Mouse (Mus musculus): Measurements from ENCODE around the gene Ssbp2. TPM values are rescaled to one million over a fixed set of nuclear protein-coding genes. Genes with fewer than 3 reads are reported as not detected.
A peak's percentile ranks its signal among the peaks of the same experiment; 100 is the strongest.

Ssbp2 gene
- polyA plus RNA-seq, 1 experiment from 2014 or later = 97.9 TPM

- 18% methylated on average over 9 of the region's 9 CpGs for WGBS
- Histone ChIP-seq H3K9ac (no peak overlapping the region), H3K4me2 (no peak overlapping the region), H3K36me3 (no peaks in the 10 kb centered on the region), H3K9me3 (no peaks in the 10 kb centered on the region), H3K27me3 (no peaks in the 10 kb centered on the region), H3K4me1 (peaks cover 19% of the 10 kb centered on the region), H3K27ac (no peak overlapping the region), H3K4me3 (no peak overlapping the region)
- ATAC-seq (ENCODE audit: borderline replicate concordance, extremely low read depth, low FRiP score, low TSS enrichment) = no peak
Measured at GRCm38 (mm10) chr13:91462893-91463481, 2.9 kb downstream of the Ssbp2 start.

- Histone ChIP-seq H3K4me1 (peaks cover 14% of the 10 kb centered on the region), H3K4me2 (no peak overlapping the region), H3K9ac (no peak overlapping the region), H3K27me3 (no peaks in the 10 kb centered on the region), H3K4me3 (no peak overlapping the region), H3K36me3 (no peaks in the 10 kb centered on the region), H3K27ac (no peak overlapping the region), H3K9me3 (no peaks in the 10 kb centered on the region)
- 50% methylated on average over 8 of the region's 8 CpGs for WGBS
- ATAC-seq (ENCODE audit: borderline replicate concordance, extremely low read depth, low FRiP score, low TSS enrichment) = no peak
Measured at GRCm38 (mm10) chr13:91465002-91465715, 5.1 kb downstream of the Ssbp2 start.

GRCm38 (mm10) chr13:91471566-91471965, 11.5 kb downstream of the Ssbp2 start:
- H3K27me3 ChIP-seq = no peaks in the 10 kb centered on the region
- no peak for ATAC-seq (ENCODE audit: borderline replicate concordance, extremely low read depth, low FRiP score, low TSS enrichment)
- no peak overlapping the region for H3K4me2 ChIP-seq
- no peaks in the 10 kb centered on the region for H3K9me3 ChIP-seq
- no peak overlapping the region for H3K4me3 ChIP-seq
- WGBS = 54% methylated on average over 2 of the region's 2 CpGs
- H3K4me1 ChIP-seq = peaks cover 23% of the 10 kb centered on the region
- H3K36me3 ChIP-seq = no peaks in the 10 kb centered on the region
- H3K9ac ChIP-seq = no peak overlapping the region
- no peak overlapping the region for H3K27ac ChIP-seq

GRCm38 (mm10) chr13:91471980-91472379, 11.9 kb downstream of the Ssbp2 start:
- Histone ChIP-seq H3K36me3 (no peaks in the 10 kb centered on the region), H3K9me3 (no peaks in the 10 kb centered on the region), H3K9ac (no peak overlapping the region), H3K27ac (no peak overlapping the region), H3K4me3 (no peak overlapping the region), H3K4me1 (peaks cover 23% of the 10 kb centered on the region), H3K4me2 (no peak overlapping the region), H3K27me3 (no peaks in the 10 kb centered on the region)
- ATAC-seq (ENCODE audit: borderline replicate concordance, extremely low read depth, low FRiP score, low TSS enrichment) = no peak
- WGBS = 76% methylated on average over 2 of the region's 2 CpGs

GRCm38 (mm10) chr13:91473527-91473926, 13.4 kb downstream of the Ssbp2 start:
- no peak for ATAC-seq (ENCODE audit: borderline replicate concordance, extremely low read depth, low FRiP score, low TSS enrichment)
- H3K4me2 ChIP-seq = no peak overlapping the region
- 0 out of 2 replicates have a peak overlapping the region, but pooled peaks have one; percentile 15 for H3K27ac ChIP-seq
- no peaks in the 10 kb centered on the region for H3K27me3 ChIP-seq
- no peak overlapping the region for H3K4me3 ChIP-seq
- WGBS = 36% methylated on average over 6 of the region's 6 CpGs
- H3K9me3 ChIP-seq = no peaks in the 10 kb centered on the region
- peaks cover 31% of the 10 kb centered on the region for H3K4me1 ChIP-seq
- no peak overlapping the region for H3K9ac ChIP-seq
- H3K36me3 ChIP-seq = no peaks in the 10 kb centered on the region

GRCm38 (mm10) chr13:91474027-91474426, 13.9 kb downstream of the Ssbp2 start:
- WGBS = 29% methylated on average over 1 of the region's 1 CpGs
- no peak overlapping the region for H3K4me2 ChIP-seq
- no peak overlapping the region for H3K4me3 ChIP-seq
- ATAC-seq (ENCODE audit: borderline replicate concordance, extremely low read depth, low FRiP score, low TSS enrichment) = no peak
- no peaks in the 10 kb centered on the region for H3K27me3 ChIP-seq
- H3K27ac ChIP-seq = no peak overlapping the region
- no peak overlapping the region for H3K9ac ChIP-seq
- H3K9me3 ChIP-seq = no peaks in the 10 kb centered on the region
- peaks cover 30% of the 10 kb centered on the region for H3K4me1 ChIP-seq
- H3K36me3 ChIP-seq = no peaks in the 10 kb centered on the region

- peaks cover 30% of the 10 kb centered on the region for H3K4me1 ChIP-seq
- H3K4me2 ChIP-seq = no peak overlapping the region
- no peaks in the 10 kb centered on the region for H3K27me3 ChIP-seq
- no peaks in the 10 kb centered on the region for H3K36me3 ChIP-seq
- H3K9ac ChIP-seq = no peak overlapping the region
- no peaks in the 10 kb centered on the region for H3K9me3 ChIP-seq
- no peak for ATAC-seq (ENCODE audit: borderline replicate concordance, extremely low read depth, low FRiP score, low TSS enrichment)
- H3K4me3 ChIP-seq = no peak overlapping the region
- no peak overlapping the region for H3K27ac ChIP-seq
Measured at GRCm38 (mm10) chr13:91475888-91476287, 15.8 kb downstream of the Ssbp2 start.

- ATAC-seq (ENCODE audit: borderline replicate concordance, extremely low read depth, low FRiP score, low TSS enrichment) = no peak
Measured at GRCm38 (mm10) chr13:91476596-91477100, 16.6 kb downstream of the Ssbp2 start.

GRCm38 (mm10) chr13:91478011-91478410, 17.9 kb downstream of the Ssbp2 start:
- Histone ChIP-seq H3K27me3 (no peaks in the 10 kb centered on the region), H3K9me3 (no peaks in the 10 kb centered on the region), H3K4me3 (no peak overlapping the region), H3K27ac (no peak overlapping the region), H3K9ac (no peak overlapping the region), H3K4me1 (peaks cover 17% of the 10 kb centered on the region), H3K36me3 (no peaks in the 10 kb centered on the region), H3K4me2 (no peak overlapping the region)
- 5% methylated on average over 3 of the region's 4 CpGs for WGBS
- peak; percentile 65; the same call in 1 of the 2 replicates for ATAC-seq (ENCODE audit: borderline replicate concordance, extremely low read depth, low FRiP score, low TSS enrichment)

More at GRCm38 (mm10) chr13:91476596-91477100, 16.6 kb downstream of the Ssbp2 start:
- peaks cover 26% of the 10 kb centered on the region for H3K4me1 ChIP-seq
- H3K9me3 ChIP-seq = no peaks in the 10 kb centered on the region
- H3K4me3 ChIP-seq = no peak overlapping the region
- H3K27ac ChIP-seq = no peak overlapping the region
- WGBS = 97% methylated on average over 1 of the region's 1 CpGs
- H3K36me3 ChIP-seq = no peaks in the 10 kb centered on the region
- no peaks in the 10 kb centered on the region for H3K27me3 ChIP-seq
- H3K4me2 ChIP-seq = no peak overlapping the region
- no peak overlapping the region for H3K9ac ChIP-seq

- no peaks in the 10 kb centered on the region for H3K27me3 ChIP-seq
- H3K4me2 ChIP-seq = no peak overlapping the region
- no peak overlapping the region for H3K27ac ChIP-seq
- H3K36me3 ChIP-seq = no peaks in the 10 kb centered on the region
- H3K4me1 ChIP-seq = 0 out of 2 replicates have a peak, but pooled peaks cover 4% of the 10 kb centered on the region
- H3K4me3 ChIP-seq = no peak overlapping the region
- H3K9ac ChIP-seq = no peak overlapping the region
- 55% methylated on average over 1 of the region's 1 CpGs for WGBS
- ATAC-seq (ENCODE audit: borderline replicate concordance, extremely low read depth, low FRiP score, low TSS enrichment) = no peak
- H3K9me3 ChIP-seq = no peaks in the 10 kb centered on the region
Measured at GRCm38 (mm10) chr13:91484303-91484702, 24.2 kb downstream of the Ssbp2 start.

- H3K9me3 ChIP-seq = no peaks in the 10 kb centered on the region
- no peak overlapping the region for H3K4me3 ChIP-seq
- 77% methylated on average over 4 of the region's 4 CpGs for WGBS
- ATAC-seq (ENCODE audit: borderline replicate concordance, extremely low read depth, low FRiP score, low TSS enrichment) = no peak
- no peaks in the 10 kb centered on the region for H3K27me3 ChIP-seq
- no peak overlapping the region for H3K4me2 ChIP-seq
- 0 out of 2 replicates have a peak, but pooled peaks cover 4% of the 10 kb centered on the region for H3K4me1 ChIP-seq
- H3K36me3 ChIP-seq = no peaks in the 10 kb centered on the region
- no peak overlapping the region for H3K27ac ChIP-seq
- no peak overlapping the region for H3K9ac ChIP-seq
Measured at GRCm38 (mm10) chr13:91492133-91492532, 32.0 kb downstream of the Ssbp2 start.

- WGBS = 33% methylated on average over 3 of the region's 3 CpGs
- H3K36me3 ChIP-seq = no peaks in the 10 kb centered on the region
- no peaks in the 10 kb centered on the region for H3K4me1 ChIP-seq
- H3K9me3 ChIP-seq = no peaks in the 10 kb centered on the region
- no peak overlapping the region for H3K27ac ChIP-seq
- no peak overlapping the region for H3K4me2 ChIP-seq
- no peak overlapping the region for H3K9ac ChIP-seq
- no peaks in the 10 kb centered on the region for H3K27me3 ChIP-seq
- ATAC-seq (ENCODE audit: borderline replicate concordance, extremely low read depth, low FRiP score, low TSS enrichment) = no peak
- no peak overlapping the region for H3K4me3 ChIP-seq
Measured at GRCm38 (mm10) chr13:91497055-91497454, 37.0 kb downstream of the Ssbp2 start.
